ENCODE assay signal across 13 mouse cellular contexts in the genomic region with DNA sequence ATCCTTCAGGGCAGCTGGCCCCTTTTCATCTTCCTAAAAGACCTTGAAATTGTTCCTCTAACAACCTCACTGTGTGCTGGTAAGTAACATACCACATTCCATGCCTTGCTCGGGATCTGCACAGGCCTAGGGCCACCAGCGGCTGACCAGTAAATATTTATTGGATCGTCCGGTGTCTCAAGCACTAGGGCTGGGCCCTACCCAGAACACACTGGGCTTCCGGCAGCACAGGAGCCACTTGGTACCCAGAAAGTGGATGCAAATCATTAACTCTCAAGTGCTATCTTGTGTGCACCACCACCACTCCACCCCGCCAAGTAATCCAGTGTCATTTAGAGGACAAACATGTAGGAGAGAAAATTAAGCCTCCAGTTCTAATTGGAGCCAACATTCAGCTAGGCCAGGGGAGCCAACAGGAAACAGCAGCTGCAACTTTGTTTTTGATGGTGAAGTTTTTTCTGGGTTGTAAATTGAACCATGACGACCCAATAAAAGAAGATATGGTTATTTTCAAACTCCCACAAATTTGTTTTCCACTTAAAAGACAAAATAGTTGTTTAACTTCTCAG. TPM values are rescaled to one million over a fixed set of nuclear protein-coding genes. Genes with fewer than 3 reads are reported as not detected.
A peak's percentile ranks its signal among the peaks of the same experiment; 100 is the strongest.
DNase-seq lines count a peak whose midpoint lies in the region; ATAC-seq and TF ChIP-seq lines count a peak whose summit lies in the region.
"Had no signal": no experiment of that assay in that cellular context is flagged by ENCODE, and none has a peak within 500 bp of the region (broad histone marks: within the 10 kb centered on the region; RNA-seq: fewer than 3 reads in every experiment).

No protein-coding gene starts in this region.

- no peak for TF ChIP-seq CTCF in brain, embryonic 14.5 days (IDR thresholded peaks at IDR 0.05; ENCODE audit: borderline replicate concordance, extremely low read depth, insufficient read depth, insufficient read length)
- no peak for TF ChIP-seq CTCF in layer of hippocampus, adult 2 months (conservative IDR thresholded peaks at IDR 0.05)

- TF ChIP-seq POLR2A in brain, embryonic 14.5 days (IDR thresholded peaks at IDR 0.05; ENCODE audit: borderline replicate concordance, extremely low read depth, insufficient read depth, insufficient read length, poor library complexity, severe bottlenecking) = no peak

- no peak overlapping the region for H3K4me2 ChIP-seq in embryonic facial prominence, embryonic 12.5 days (replicated peaks)
- H3K4me2 ChIP-seq in limb, embryonic 11.5 days (ENCODE audit: low read depth, severe bottlenecking) = no peak overlapping the region
- H3K4me2 ChIP-seq: embryonic facial prominence, embryonic 13.5 days; limb, embryonic 15.5 days; neural tube, embryonic 12.5 days had no signal

- 0 out of 2 replicates have a peak overlapping the region, but pooled peaks have one; percentile 17 for H3K27ac ChIP-seq in embryonic facial prominence, embryonic 12.5 days
- H3K27ac ChIP-seq in limb, embryonic 11.5 days (replicated peaks; ENCODE audit: low read depth, low read length) = no peak overlapping the region; the same call in 1 of the 2 replicates
- H3K27ac ChIP-seq in layer of hippocampus, adult 2 months = no peak overlapping the region
- H3K27ac ChIP-seq: embryonic facial prominence, embryonic 13.5 days; limb, embryonic 15.5 days; neural tube, embryonic 12.5 days had no signal

- H3K4me1 ChIP-seq in embryonic facial prominence, embryonic 12.5 days = peaks cover 22% of the 10 kb centered on the region; the same call in 1 of the 2 replicates
- H3K4me1 ChIP-seq in limb, embryonic 11.5 days (ENCODE audit: control insufficient read depth, insufficient read depth, low read length) = peaks cover 22% of the 10 kb centered on the region; the same call in 1 of the 2 replicates
- H3K4me1 ChIP-seq: neural tube, embryonic 12.5 days had no signal

- peak; percentile 60; the same call in 1 of the 2 replicates for ATAC-seq in embryonic facial prominence, embryonic 12.5 days (ENCODE audit: insufficient number of reproducible peaks, insufficient read depth, low FRiP score, low TSS enrichment)
- peak; percentile 47; the same call in 1 of the 2 replicates for ATAC-seq in limb, embryonic 11.5 days (ENCODE audit: insufficient number of reproducible peaks, low FRiP score, low TSS enrichment, low read depth)
- ATAC-seq: activated CD4-positive, CD25-positive, alpha-beta regulatory T cell, adult 4 months had no signal

- DNase-seq in brain, embryonic 14.5 days (ENCODE audit: low read depth) = peak; percentile 8
- peak; percentile 76 for DNase-seq in kidney, adult 11 months
- DNase-seq in limb, embryonic 11.5 days (ENCODE audit: low spot score) = peak; percentile 66
- DNase-seq in urinary bladder, adult 18-20 months (ENCODE audit: low spot score in 2 of 2) = no peak
- no peak for DNase-seq in layer of hippocampus, adult 2 months (ENCODE audit: low spot score in 2 of 2)
- no peak for DNase-seq in cerebellum, postnatal 14 days
- DNase-seq: thymus, adult 2 months had no signal

- no peaks in the 10 kb centered on the region for H3K36me3 ChIP-seq in embryonic facial prominence, embryonic 12.5 days
- H3K36me3 ChIP-seq in limb, embryonic 11.5 days (ENCODE audit: control insufficient read depth, insufficient read depth, low read length) = no peaks in the 10 kb centered on the region
- H3K36me3 ChIP-seq: embryonic facial prominence, embryonic 13.5 days; limb, embryonic 15.5 days; neural tube, embryonic 12.5 days had no signal

- no peaks in the 10 kb centered on the region for H3K27me3 ChIP-seq in embryonic facial prominence, embryonic 12.5 days
- no peaks in the 10 kb centered on the region for H3K27me3 ChIP-seq in limb, embryonic 11.5 days (ENCODE audit: control insufficient read depth, insufficient read depth, low read length)
- H3K27me3 ChIP-seq: embryonic facial prominence, embryonic 13.5 days; limb, embryonic 15.5 days; neural tube, embryonic 12.5 days had no signal

- no peaks in the 10 kb centered on the region for H3K9me3 ChIP-seq in embryonic facial prominence, embryonic 12.5 days
- no peaks in the 10 kb centered on the region for H3K9me3 ChIP-seq in limb, embryonic 11.5 days (ENCODE audit: control insufficient read depth, low read length)
- H3K9me3 ChIP-seq: embryonic facial prominence, embryonic 13.5 days; limb, embryonic 15.5 days; neural tube, embryonic 12.5 days had no signal

- H3K9ac ChIP-seq in embryonic facial prominence, embryonic 12.5 days = no peak overlapping the region
- no peak overlapping the region for H3K9ac ChIP-seq in limb, embryonic 11.5 days (ENCODE audit: low read length)
- H3K9ac ChIP-seq: embryonic facial prominence, embryonic 13.5 days; limb, embryonic 15.5 days; neural tube, embryonic 12.5 days had no signal

- WGBS in embryonic facial prominence, embryonic 12.5 days = 46% methylated on average over 7 of the region's 7 CpGs
- WGBS in limb, embryonic 11.5 days = 11% methylated on average over 7 of the region's 7 CpGs

- no peak overlapping the region for H3K4me3 ChIP-seq in embryonic facial prominence, embryonic 12.5 days
- H3K4me3 ChIP-seq in limb, embryonic 11.5 days (ENCODE audit: low read depth, low read length) = no peak overlapping the region
- no peak overlapping the region for H3K4me3 ChIP-seq in layer of hippocampus, adult 2 months
- H3K4me3 ChIP-seq: embryonic facial prominence, embryonic 13.5 days; limb, embryonic 15.5 days; neural tube, embryonic 12.5 days had no signal

RNA-seq across cellular contexts. Expression of a gene that starts 46.4 kb away (rescaled TPM):
- 9.2 and 17.0 TPM in 2 replicates for polyA plus RNA-seq in brain, embryonic 14.5 days (2012; rRNA removed)
- 35.3 and 37.0 TPM in 2 replicates for polyA plus RNA-seq in embryonic facial prominence, embryonic 12.5 days (2016; fragmentation: Nextera tagmentation; extraction: Ambion mirVana)
- 26.9 and 28.2 TPM in 2 replicates for polyA plus RNA-seq in limb, embryonic 11.5 days (2014; fragmentation: Nextera tagmentation; extraction: Ambion mirVana)
- total RNA-seq in layer of hippocampus, adult 2 months (2021) = 100 to 1,000 TPM in 1 of 2 experiments, 10 to 100 TPM in 1; 95.2 to 101 TPM
- total RNA-seq: megakaryocyte-erythroid progenitor cell, adult 5-6 weeks had no signal

Comparison
In these comparisons a context has a peak if more than half of its experiments do, and no peak if none do; other contexts are left out.
1. DNase-seq: peak in brain, embryonic 14.5 days (single experiment), kidney, adult 11 months (single experiment) and limb, embryonic 11.5 days (single experiment); none in urinary bladder, adult 18-20 months (0 of 2), layer of hippocampus, adult 2 months (0 of 2) and cerebellum, postnatal 14 days (0 of 2).